Mouse (Mus musculus): ENCODE results near the gene 1300017J02Rik. TPM values are rescaled to one million over a fixed set of nuclear protein-coding genes. Genes with fewer than 3 reads are reported as not detected.

Gene 1300017J02Rik
- polyA plus RNA-seq, 1 experiment from 2014 or later: 1.8 TPM

DNA sequence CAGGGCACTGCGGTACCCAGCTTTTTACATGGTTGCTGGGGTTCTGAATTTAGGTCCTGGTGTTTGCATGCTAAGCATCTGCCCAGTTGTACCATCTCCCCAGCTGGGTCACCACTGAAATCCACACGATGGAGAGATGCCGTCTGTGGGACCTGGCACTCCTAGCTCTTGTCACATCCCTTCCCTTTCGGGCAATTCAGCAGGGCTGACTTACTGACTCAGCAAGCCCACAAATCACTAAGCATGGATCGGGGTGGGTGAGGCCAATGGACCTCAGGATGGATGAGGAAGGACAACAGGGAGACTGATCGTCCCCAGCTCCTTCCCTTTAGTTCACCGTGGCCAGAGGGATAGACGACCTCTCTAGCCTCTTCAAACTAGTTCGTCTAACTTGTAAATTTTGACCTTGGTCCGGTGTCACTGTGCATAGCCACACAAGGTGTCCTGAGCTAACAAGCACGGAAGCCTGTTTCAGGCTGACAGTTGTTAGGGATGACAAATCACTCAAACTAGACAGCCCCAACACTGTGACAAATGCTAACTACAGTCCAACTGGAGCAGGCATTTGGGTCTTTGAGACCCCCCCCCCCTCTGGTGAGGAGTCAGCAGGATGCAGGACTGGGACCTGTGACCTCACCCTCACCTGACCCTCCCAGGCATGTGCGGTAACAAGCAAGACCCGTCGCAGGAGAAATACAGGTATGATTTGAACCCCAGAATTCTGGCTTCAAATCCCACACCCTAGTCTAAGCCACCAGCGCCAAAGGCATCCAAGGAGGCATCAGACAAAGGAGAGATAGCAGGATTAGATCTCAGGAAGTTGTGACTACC is 75.6 kb downstream of the 1300017J02Rik start:
- Histone ChIP-seq H3K4me3 (no peak overlapping the region), H3K9me3 (replicated peaks) (no peaks in the 10 kb centered on the region), H3K4me1 (peaks cover 5% of the 10 kb centered on the region; the same call in 1 of the 2 replicates), H3K9ac (no peak overlapping the region), H3K36me3 (ENCODE audit: poor library complexity, severe bottlenecking) (no peaks in the 10 kb centered on the region), H3K4me2 (no peak overlapping the region), H3K27me3 (no peaks in the 10 kb centered on the region), H3K27ac (no peak overlapping the region)
- ATAC-seq: no peak
- 90% methylated on average over 15 of the region's 15 CpGs for WGBS

DNA sequence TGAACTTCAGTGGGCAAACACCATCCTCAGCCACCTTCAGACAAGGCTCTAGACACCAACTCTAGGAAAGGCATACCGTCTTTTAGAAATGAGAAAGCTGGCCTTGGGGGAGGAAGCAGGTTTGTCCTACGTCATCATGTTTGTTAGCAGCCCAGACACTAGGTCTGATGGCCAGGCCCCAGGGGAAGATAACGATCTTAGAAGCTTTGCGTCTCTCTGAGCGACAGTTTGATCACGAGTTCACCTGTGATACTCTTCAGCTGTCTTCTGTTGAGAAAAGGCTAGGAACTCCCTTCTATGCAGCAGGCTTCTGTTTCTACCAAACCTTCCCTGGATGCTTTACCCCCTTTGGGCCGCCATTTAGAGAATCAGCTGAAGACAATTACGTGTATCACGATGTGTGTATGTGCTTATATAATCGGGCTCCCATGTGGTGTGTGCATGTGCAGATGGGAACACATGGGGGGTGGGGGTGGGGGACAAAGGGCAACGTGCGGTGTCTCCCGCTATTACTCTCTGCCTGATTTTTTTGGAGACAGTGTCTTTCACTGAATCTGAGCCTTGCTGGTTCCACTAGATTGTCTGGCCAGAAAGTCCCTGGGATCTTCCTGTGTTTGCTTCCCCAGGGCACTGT is 76.4 kb downstream of the 1300017J02Rik start:
- no peak overlapping the region for H3K4me3 ChIP-seq
- WGBS: 85% methylated on average over 13 of the region's 13 CpGs
- H3K4me2 ChIP-seq: no peak overlapping the region
- no peaks in the 10 kb centered on the region for H3K36me3 ChIP-seq (ENCODE audit: poor library complexity, severe bottlenecking)
- no peaks in the 10 kb centered on the region for H3K9me3 ChIP-seq (replicated peaks)
- no peak overlapping the region for H3K9ac ChIP-seq
- no peak overlapping the region for H3K27ac ChIP-seq
- H3K27me3 ChIP-seq: no peaks in the 10 kb centered on the region
- no peak for ATAC-seq
- H3K4me1 ChIP-seq: peaks cover 5% of the 10 kb centered on the region; the same call in 1 of the 2 replicates

DNA sequence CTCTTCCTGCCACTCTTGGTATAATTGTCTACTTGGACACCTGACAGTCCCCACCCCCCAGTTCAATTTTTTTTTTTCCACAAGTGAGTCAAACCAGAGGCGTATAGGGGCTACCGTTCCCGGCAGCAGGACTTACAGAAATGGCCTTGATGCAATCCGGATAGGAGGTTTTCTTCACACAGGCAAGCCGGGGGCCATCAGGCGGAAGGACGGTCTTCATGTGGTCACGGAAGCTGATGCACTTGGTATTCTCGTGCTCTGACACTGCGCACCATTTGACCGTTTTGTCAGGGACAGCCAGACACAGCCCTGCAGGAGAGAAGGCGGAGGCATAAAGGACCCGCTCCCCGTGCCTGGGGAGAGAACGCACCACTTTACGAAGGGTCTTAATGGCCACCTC is 77.1 kb downstream of the 1300017J02Rik start:
- no peaks in the 10 kb centered on the region for H3K36me3 ChIP-seq (ENCODE audit: poor library complexity, severe bottlenecking)
- no peak overlapping the region for H3K4me2 ChIP-seq
- WGBS: 95% methylated on average over 16 of the region's 16 CpGs

DNA sequence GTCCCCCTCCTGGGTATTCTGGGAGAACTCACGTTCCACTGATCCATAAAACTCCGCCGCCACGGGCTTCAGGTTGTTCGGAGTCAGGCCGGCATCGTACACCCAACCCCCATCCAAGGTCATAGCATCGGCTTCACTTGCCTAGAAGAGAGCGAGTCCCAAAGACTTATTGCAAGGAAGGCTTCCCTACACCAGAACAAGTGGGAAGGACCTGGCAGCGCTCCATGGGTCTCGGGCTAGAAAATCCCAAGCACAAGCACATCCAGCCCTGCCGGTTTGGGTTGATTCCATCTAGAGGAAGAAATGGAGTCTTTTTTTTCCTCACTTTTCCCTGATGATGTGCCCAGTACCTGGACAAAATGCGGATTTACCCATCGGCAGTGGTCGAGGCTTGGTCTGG is 78.1 kb downstream of the 1300017J02Rik start:
- H3K27ac ChIP-seq: no peak overlapping the region
- H3K9ac ChIP-seq: no peak overlapping the region
- WGBS: 92% methylated on average over 15 of the region's 15 CpGs
- H3K4me2 ChIP-seq: no peak overlapping the region
- no peak overlapping the region for H3K4me3 ChIP-seq
- no peaks in the 10 kb centered on the region for H3K9me3 ChIP-seq (replicated peaks)
- no peaks in the 10 kb centered on the region for H3K27me3 ChIP-seq
- no peaks in the 10 kb centered on the region for H3K36me3 ChIP-seq (ENCODE audit: poor library complexity, severe bottlenecking)
- H3K4me1 ChIP-seq: peaks cover 5% of the 10 kb centered on the region; the same call in 1 of the 2 replicates
- no peak for ATAC-seq

More for the DNA sequence above, 77.1 kb downstream of the 1300017J02Rik start:
- Histone ChIP-seq H3K4me3 (no peak overlapping the region), H3K27me3 (no peaks in the 10 kb centered on the region), H3K27ac (no peak overlapping the region), H3K9me3 (replicated peaks) (no peaks in the 10 kb centered on the region), H3K4me1 (peaks cover 5% of the 10 kb centered on the region; the same call in 1 of the 2 replicates), H3K9ac (no peak overlapping the region)
- ATAC-seq: no peak

DNA sequence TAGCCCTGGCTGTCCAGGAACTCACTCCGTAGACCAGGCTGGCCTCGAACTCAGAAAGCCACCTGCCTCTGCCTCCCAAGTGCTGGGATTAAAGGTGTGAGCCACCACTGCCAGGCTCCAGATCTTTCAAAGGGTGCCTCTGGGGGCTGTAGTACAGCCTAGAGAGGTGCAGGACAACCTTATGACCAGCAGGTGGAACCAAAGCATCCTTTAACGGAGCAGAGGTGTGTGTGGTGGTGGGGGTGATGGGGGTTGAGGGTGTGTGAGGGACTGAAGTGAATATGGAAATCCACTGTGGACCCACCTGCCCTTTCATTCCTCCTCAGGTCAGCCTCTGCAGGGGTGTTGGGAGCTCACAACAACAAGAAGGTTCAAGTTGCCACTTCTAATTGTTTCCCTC is 79.4 kb downstream of the 1300017J02Rik start:
- no peak overlapping the region for H3K9ac ChIP-seq
- no peak overlapping the region for H3K4me3 ChIP-seq
- WGBS: 68% methylated on average over 3 of the region's 3 CpGs
- no peak for ATAC-seq
- H3K4me2 ChIP-seq: no peak overlapping the region
- H3K9me3 ChIP-seq (replicated peaks): no peaks in the 10 kb centered on the region
- H3K27ac ChIP-seq: no peak overlapping the region
- H3K36me3 ChIP-seq (ENCODE audit: poor library complexity, severe bottlenecking): no peaks in the 10 kb centered on the region
- H3K4me1 ChIP-seq: peaks cover 1% of the 10 kb centered on the region; the same call in 1 of the 2 replicates
- no peaks in the 10 kb centered on the region for H3K27me3 ChIP-seq

DNA sequence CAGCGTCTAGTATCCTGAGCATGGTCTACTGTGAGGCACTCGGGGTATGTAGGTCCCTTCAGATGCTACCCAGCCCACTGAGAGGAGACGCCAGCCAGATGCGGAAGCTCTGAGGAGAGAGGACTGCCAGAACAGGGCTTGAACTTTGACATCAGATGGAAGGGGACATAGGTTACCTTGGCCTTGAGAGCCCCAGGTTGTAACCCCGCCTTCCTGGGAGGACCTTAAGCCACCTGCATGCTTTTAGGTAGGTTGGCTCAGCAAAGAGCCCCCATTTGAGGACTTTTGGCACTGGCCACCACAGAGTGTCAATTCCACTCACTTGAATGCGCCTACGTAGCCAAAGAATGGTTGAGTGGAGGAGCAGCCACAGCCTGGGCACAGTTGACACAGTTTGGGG is 80.2 kb downstream of the 1300017J02Rik start:
- no peak for ATAC-seq
- Histone ChIP-seq H3K4me3 (no peak overlapping the region), H3K9ac (no peak overlapping the region), H3K4me2 (no peak overlapping the region), H3K27ac (no peak overlapping the region), H3K27me3 (no peaks in the 10 kb centered on the region), H3K36me3 (ENCODE audit: poor library complexity, severe bottlenecking) (no peaks in the 10 kb centered on the region), H3K4me1 (no peaks in the 10 kb centered on the region), H3K9me3 (replicated peaks) (no peaks in the 10 kb centered on the region)
- WGBS: 94% methylated on average over 7 of the region's 7 CpGs

DNA sequence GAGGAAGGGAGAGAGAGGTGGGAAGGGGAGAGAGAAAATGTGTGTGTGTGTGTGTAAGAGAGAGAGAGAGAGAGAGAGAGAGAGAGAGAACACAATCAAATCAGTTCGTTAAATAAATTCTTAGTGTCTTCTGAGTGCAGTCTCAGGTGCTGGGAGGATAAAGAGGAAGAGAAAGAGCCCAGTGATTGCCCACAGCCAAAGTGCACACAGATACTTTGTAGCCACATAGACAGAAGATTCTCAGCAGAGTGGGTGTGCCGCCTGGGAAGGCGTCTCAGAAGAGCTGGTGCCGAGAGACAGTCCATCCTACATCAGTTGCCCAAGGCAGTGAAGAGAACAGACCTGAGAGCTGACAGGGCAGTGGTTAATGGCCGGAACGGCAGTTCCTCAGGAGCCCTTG is 90.6 kb downstream of the 1300017J02Rik start:
- Histone ChIP-seq H3K4me3 (no peak overlapping the region), H3K9ac (no peak overlapping the region), H3K4me1 (no peaks in the 10 kb centered on the region), H3K27ac (no peak overlapping the region), H3K36me3 (ENCODE audit: poor library complexity, severe bottlenecking) (no peaks in the 10 kb centered on the region), H3K4me2 (no peak overlapping the region), H3K9me3 (replicated peaks) (no peaks in the 10 kb centered on the region), H3K27me3 (no peaks in the 10 kb centered on the region)
- no peak for ATAC-seq
- 84% methylated on average over 6 of the region's 6 CpGs for WGBS

DNA sequence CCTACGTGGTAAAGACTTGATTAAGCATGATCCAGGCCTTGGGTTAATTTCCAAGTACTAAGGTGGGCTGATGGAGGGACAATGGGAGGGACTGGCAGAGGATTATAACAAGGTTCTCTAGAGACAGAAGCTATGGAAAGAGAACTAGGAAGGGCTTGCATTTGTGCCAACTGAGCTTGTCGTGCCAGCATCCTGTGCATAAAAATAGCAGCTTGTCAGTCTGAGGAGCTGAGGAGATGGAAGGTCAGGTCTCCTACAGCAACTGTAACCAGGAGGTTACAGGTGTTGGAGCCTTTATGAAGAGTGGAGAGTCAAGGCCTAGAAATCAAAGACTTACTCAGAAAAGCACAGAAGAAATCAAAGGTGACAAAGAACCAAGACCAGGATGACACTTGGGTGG is 91.3 kb downstream of the 1300017J02Rik start:
- H3K27me3 ChIP-seq: no peaks in the 10 kb centered on the region
- no peak overlapping the region for H3K27ac ChIP-seq
- no peak overlapping the region for H3K4me3 ChIP-seq
- no peak overlapping the region for H3K4me2 ChIP-seq
- H3K9me3 ChIP-seq (replicated peaks): no peaks in the 10 kb centered on the region
- no peaks in the 10 kb centered on the region for H3K4me1 ChIP-seq
- no peak overlapping the region for H3K9ac ChIP-seq
- WGBS: 51% methylated on average over 2 of the region's 2 CpGs
- no peaks in the 10 kb centered on the region for H3K36me3 ChIP-seq (ENCODE audit: poor library complexity, severe bottlenecking)
- no peak for ATAC-seq

DNA sequence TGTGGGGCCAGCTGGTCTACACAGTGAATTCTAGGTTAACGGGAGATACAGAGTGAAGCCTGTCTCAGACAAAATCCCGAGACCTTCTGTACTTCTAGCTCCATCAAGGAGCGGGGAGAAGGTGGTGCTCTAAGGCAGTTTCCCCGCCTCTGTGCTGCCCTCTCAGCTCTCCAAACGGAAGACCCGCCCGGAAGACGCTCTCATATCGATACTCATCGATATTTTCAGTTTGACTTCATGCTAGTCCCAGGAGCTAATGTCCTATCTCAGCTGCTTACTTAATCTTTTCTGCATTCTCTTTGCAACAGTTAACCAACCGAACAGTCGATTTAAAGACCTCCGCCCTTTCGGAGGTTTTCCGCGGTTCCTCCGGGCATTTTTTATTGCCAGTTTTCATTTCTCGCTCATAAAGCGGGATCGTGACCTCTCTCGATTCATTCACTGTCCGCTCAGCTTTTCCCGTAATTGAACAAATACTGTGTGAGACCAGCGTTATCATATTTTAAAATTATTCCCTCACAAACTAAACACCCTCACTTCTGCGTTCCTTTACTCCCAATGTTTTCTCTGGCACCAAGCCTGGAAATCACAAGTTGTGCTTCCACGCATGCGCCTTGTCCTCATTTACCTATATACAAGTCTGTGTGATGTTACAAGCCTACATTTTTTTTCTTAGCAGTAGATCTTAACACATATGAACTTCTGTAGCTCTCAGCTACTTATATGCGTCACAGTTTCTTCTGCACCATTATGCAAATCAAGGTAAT is 92.0 kb downstream of the 1300017J02Rik start:
- H3K9ac ChIP-seq: no peak overlapping the region

DNA sequence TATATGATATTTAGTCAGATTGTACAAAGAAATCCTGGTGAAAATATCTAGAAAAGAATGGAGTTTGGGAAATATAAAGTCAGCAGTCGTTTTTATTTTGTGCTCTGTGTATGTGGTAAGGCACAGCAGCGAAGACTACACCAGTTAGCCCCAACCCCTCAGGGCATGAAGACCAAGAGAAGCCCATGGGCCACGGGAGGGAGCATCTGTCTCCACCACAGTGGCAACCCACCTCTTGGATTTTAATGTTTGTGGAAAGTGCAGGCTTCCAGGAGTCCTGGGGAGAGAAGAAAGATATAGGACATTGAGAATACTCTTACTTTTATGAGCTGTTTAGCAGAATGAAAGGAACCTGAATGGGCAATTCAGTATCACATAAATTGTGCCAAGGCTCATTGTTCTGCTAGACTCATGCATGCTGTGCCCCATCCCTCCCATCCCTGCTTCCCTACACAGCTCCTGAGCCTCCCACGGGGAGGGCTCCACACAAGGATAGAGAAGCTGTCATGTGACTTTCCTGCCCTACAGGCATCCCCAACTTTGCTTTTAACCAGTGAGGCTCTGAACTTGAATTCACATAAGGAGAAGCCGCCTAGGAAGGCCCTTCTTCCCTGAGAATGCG is 96.0 kb downstream of the 1300017J02Rik start:
- Histone ChIP-seq H3K4me2 (no peak overlapping the region), H3K27ac (no peak overlapping the region), H3K9ac (no peak overlapping the region), H3K4me1 (0 out of 2 replicates have a peak, but pooled peaks cover 5% of the 10 kb centered on the region), H3K27me3 (no peaks in the 10 kb centered on the region), H3K4me3 (no peak overlapping the region), H3K9me3 (replicated peaks) (no peaks in the 10 kb centered on the region), H3K36me3 (ENCODE audit: poor library complexity, severe bottlenecking) (no peaks in the 10 kb centered on the region)
- no peak for ATAC-seq
- WGBS: 39% methylated on average over 6 of the region's 6 CpGs

More for the DNA sequence above, 92.0 kb downstream of the 1300017J02Rik start:
- Histone ChIP-seq H3K9me3 (replicated peaks) (no peaks in the 10 kb centered on the region), H3K4me2 (no peak overlapping the region), H3K36me3 (ENCODE audit: poor library complexity, severe bottlenecking) (no peaks in the 10 kb centered on the region), H3K27me3 (no peaks in the 10 kb centered on the region), H3K4me1 (0 out of 2 replicates have a peak, but pooled peaks cover 4% of the 10 kb centered on the region), H3K4me3 (no peak overlapping the region), H3K27ac (no peak overlapping the region)
- no peak for ATAC-seq
- WGBS: 83% methylated on average over 28 of the region's 28 CpGs

DNA sequence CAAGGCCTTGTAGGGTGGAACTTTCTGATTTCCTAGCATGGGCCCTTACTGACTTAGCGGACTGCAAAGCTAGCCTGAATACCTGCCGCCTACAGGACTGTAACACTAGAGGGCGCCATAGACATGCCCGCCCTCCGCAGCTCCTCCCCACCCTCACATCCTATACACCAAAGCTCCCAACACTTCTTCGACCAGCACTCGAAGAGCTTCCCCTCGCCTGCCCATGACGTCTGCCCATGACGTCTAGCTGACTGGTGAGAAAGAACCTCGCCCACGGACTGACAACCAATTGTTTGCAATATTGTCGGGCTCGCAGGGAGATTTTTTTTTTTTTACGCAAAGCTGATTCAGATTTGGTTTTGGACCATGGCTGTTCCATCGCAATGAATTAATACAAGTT is 97.0 kb downstream of the 1300017J02Rik start:
- H3K4me3 ChIP-seq: peak overlapping the region; percentile 10; the same call in 1 of the 2 replicates
- no peaks in the 10 kb centered on the region for H3K9me3 ChIP-seq (replicated peaks)
- H3K36me3 ChIP-seq (ENCODE audit: poor library complexity, severe bottlenecking): no peaks in the 10 kb centered on the region
- H3K27ac ChIP-seq: no peak overlapping the region
- WGBS: 7% methylated on average over 16 of the region's 16 CpGs
- H3K27me3 ChIP-seq: no peaks in the 10 kb centered on the region
- H3K4me1 ChIP-seq: 0 out of 2 replicates have a peak, but pooled peaks cover 5% of the 10 kb centered on the region
- no peak overlapping the region for H3K9ac ChIP-seq
- ATAC-seq: peak; percentile 87
- peak overlapping the region; percentile 55 for H3K4me2 ChIP-seq

Data from forebrain, embryonic 13.5 days (tissue).